Mouse (Mus musculus) liver, embryonic 14.5 days (tissue): Measurements from ENCODE around the gene Plagl1.

ENCODE experiments used
- CTCF ChIP-seq: IDR thresholded peaks from 2 replicates; pipeline ENCODE4 v1.5.1; 2016; ENCODE audit warnings: antibody characterized with exemption, low read depth, control low read depth
- EP300 ChIP-seq: IDR thresholded peaks from 2 replicates; pipeline ENCODE4 v1.6.1; 2016; ENCODE audit warnings: antibody characterized with exemption, low read depth

GRCm38 (mm10) chr10:13018510-13018909, 41.8 kb upstream of the Plagl1 start:
- peak; percentile 78 for TF ChIP-seq CTCF
- no peak for TF ChIP-seq EP300
